Mouse (Mus musculus) erythroblast, embryonic 14.5 days (primary cell): Measurements from ENCODE around the gene Exosc5. TPM values are rescaled to one million over a fixed set of nuclear protein-coding genes. Genes with fewer than 3 reads are reported as not detected.

Experiments used
- H3K27me3 ChIP-seq: 2 replicates; pipeline ENCODE4 v1.6.1; 2012; ENCODE audit warnings: inconsistent platforms; ENCODE audit not compliant: control insufficient read depth
- H3K36me3 ChIP-seq: 2 replicates; pipeline ENCODE4 v1.6.1; 2012; ENCODE audit warnings: mild to moderate bottlenecking, inconsistent platforms; ENCODE audit not compliant: control insufficient read depth
- H3K4me1 ChIP-seq: 2 replicates; pipeline ENCODE4 v1.6.1; 2012; ENCODE audit warnings: inconsistent platforms; ENCODE audit not compliant: control insufficient read depth
- H3K4me3 ChIP-seq: replicated peaks from 2 replicates; pipeline ENCODE3; 2012; ENCODE audit warnings: moderate library complexity, mild to moderate bottlenecking, inconsistent platforms
- H3K9me3 ChIP-seq: 2 replicates; pipeline ENCODE4 v1.6.1; 2012; ENCODE audit warnings: low read length, inconsistent platforms, mixed read lengths; ENCODE audit not compliant: control insufficient read depth
- GATA1 ChIP-seq: IDR thresholded peaks from 2 replicates; pipeline ENCODE4 v1.6.1; 2012; ENCODE audit warnings: low read length, inconsistent platforms, mixed read lengths
- TAL1 ChIP-seq: IDR thresholded peaks from 3 replicates; pipeline ENCODE4 v1.6.1; 2012; ENCODE audit warnings: low read length, inconsistent platforms, mixed read lengths
- polyA plus RNA-seq: library from polyadenylated mRNA; stranded (reverse); fragments of >175 nt; gene quantifications from 2 replicates; pipeline ENCODE4 v1.2.3, GENCODE M21; 2012

The Exosc5 gene
- polyA plus RNA-seq, 1 experiment: 11.8 TPM

DNA sequence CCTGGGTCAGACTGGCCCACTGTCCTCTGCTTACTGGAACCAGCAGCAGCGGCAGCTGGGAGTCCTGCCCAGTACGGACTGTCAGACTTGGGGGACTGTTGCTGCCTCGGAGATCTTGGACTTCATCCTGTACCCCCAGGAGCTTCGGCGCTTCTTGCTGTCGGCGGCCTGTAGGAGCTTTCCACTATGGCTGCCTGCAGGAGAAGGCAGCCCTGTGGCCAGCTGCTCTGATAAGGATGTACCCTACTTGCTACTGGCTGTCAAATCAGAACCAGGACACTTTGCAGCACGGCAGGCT, 30.7 kb upstream of the Exosc5 start:
- H3K4me3 ChIP-seq: peak overlapping the region; percentile 63
- H3K4me1 ChIP-seq: peaks cover 38% of the 10 kb centered on the region
- no peaks in the 10 kb centered on the region for H3K9me3 ChIP-seq
- H3K27me3 ChIP-seq: no peaks in the 10 kb centered on the region
- H3K36me3 ChIP-seq: peaks cover 41% of the 10 kb centered on the region
- TF ChIP-seq GATA1: no peak
- no peak for TF ChIP-seq TAL1

GRCm38 (mm10) chr7:25632679-25633078, 26.3 kb upstream of the Exosc5 start:
- H3K36me3 ChIP-seq: peaks cover 30% of the 10 kb centered on the region
- no peak overlapping the region for H3K4me3 ChIP-seq
- peaks cover 16% of the 10 kb centered on the region for H3K4me1 ChIP-seq
- H3K9me3 ChIP-seq: no peaks in the 10 kb centered on the region
- no peaks in the 10 kb centered on the region for H3K27me3 ChIP-seq
- TF ChIP-seq GATA1 (no peak), TAL1 (no peak)

- TF ChIP-seq TAL1 (no peak), GATA1 (no peak)
- no peaks in the 10 kb centered on the region for H3K9me3 ChIP-seq
- H3K4me3 ChIP-seq: no peak overlapping the region
- H3K27me3 ChIP-seq: no peaks in the 10 kb centered on the region
- peaks cover 2% of the 10 kb centered on the region; the same call in 1 of the 2 replicates for H3K4me1 ChIP-seq
- peaks cover 24% of the 10 kb centered on the region for H3K36me3 ChIP-seq
These were observed 22.6 kb upstream of the Exosc5 start for GRCm38 (mm10) chr7:25636373-25636772.

GRCm38 (mm10) chr7:25637099-25637498, 21.9 kb upstream of the Exosc5 start:
- Histone ChIP-seq H3K4me3 (no peak overlapping the region), H3K27me3 (no peaks in the 10 kb centered on the region), H3K9me3 (no peaks in the 10 kb centered on the region), H3K36me3 (peaks cover 21% of the 10 kb centered on the region), H3K4me1 (peaks cover 2% of the 10 kb centered on the region; the same call in 1 of the 2 replicates)
- TF ChIP-seq GATA1: no peak
- no peak for TF ChIP-seq TAL1

GRCm38 (mm10) chr7:25639754-25640153, 19.2 kb upstream of the Exosc5 start:
- Histone ChIP-seq H3K9me3 (peaks cover 9% of the 10 kb centered on the region), H3K4me3 (no peak overlapping the region), H3K27me3 (no peaks in the 10 kb centered on the region; the same call in 1 of the 2 replicates), H3K4me1 (peaks cover 4% of the 10 kb centered on the region), H3K36me3 (peaks cover 14% of the 10 kb centered on the region)
- TF ChIP-seq GATA1 (no peak), TAL1 (no peak)

- peaks cover 7% of the 10 kb centered on the region for H3K36me3 ChIP-seq
- H3K4me1 ChIP-seq: peaks cover 4% of the 10 kb centered on the region
- no peaks in the 10 kb centered on the region; the same call in 1 of the 2 replicates for H3K27me3 ChIP-seq
- no peak for TF ChIP-seq TAL1
- H3K4me3 ChIP-seq: no peak overlapping the region
- H3K9me3 ChIP-seq: peaks cover 9% of the 10 kb centered on the region
These were observed 14.8 kb upstream of the Exosc5 start for GRCm38 (mm10) chr7:25644136-25644535.

- TF ChIP-seq TAL1 (no peak), GATA1 (no peak)
- Histone ChIP-seq H3K27me3 (no peaks in the 10 kb centered on the region; the same call in 1 of the 2 replicates), H3K4me3 (no peak overlapping the region), H3K4me1 (peaks cover 6% of the 10 kb centered on the region), H3K36me3 (peaks cover 5% of the 10 kb centered on the region), H3K9me3 (peaks cover 9% of the 10 kb centered on the region)
These were observed 14.3 kb upstream of the Exosc5 start for GRCm38 (mm10) chr7:25644631-25645030.

GRCm38 (mm10) chr7:25645074-25645473, 13.9 kb upstream of the Exosc5 start:
- H3K4me1 ChIP-seq: peaks cover 10% of the 10 kb centered on the region
- no peak for TF ChIP-seq GATA1
- no peak for TF ChIP-seq TAL1
- peaks cover 5% of the 10 kb centered on the region for H3K36me3 ChIP-seq
- H3K9me3 ChIP-seq: peaks cover 9% of the 10 kb centered on the region
- no peaks in the 10 kb centered on the region; the same call in 1 of the 2 replicates for H3K27me3 ChIP-seq
- no peak overlapping the region for H3K4me3 ChIP-seq

- Histone ChIP-seq H3K4me1 (peaks cover 9% of the 10 kb centered on the region), H3K9me3 (peaks cover 6% of the 10 kb centered on the region), H3K4me3 (no peak overlapping the region), H3K27me3 (no peaks in the 10 kb centered on the region; the same call in 1 of the 2 replicates), H3K36me3 (peaks cover 2% of the 10 kb centered on the region; the same call in 1 of the 2 replicates)
- TF ChIP-seq GATA1 (no peak), TAL1 (no peak)
These were observed 11.3 kb upstream of the Exosc5 start for GRCm38 (mm10) chr7:25647574-25648123.

DNA sequence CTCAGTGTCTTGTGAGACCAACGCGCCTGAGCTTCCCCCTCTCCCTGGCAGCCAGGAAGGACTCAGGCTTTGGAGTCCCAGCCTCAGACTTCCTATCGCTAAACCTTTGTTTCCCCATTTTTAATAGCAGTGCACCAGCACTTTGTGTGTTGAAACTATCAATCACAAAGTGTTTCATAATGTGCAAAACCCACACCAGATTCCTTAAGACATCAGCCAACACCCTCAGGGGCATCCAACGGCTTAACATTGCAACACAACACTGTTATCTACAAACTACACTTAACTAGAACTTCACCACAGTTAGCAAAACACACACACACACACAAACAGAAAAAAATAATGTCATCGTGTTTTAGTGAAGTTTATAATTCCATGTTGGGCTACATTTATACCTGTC, 9.1 kb upstream of the Exosc5 start:
- Histone ChIP-seq H3K4me3 (no peak overlapping the region), H3K27me3 (no peaks in the 10 kb centered on the region)

More for the DNA sequence above, 9.1 kb upstream of the Exosc5 start:
- Histone ChIP-seq H3K36me3 (no peaks in the 10 kb centered on the region), H3K4me1 (peaks cover 7% of the 10 kb centered on the region; the same call in 1 of the 2 replicates), H3K9me3 (no peaks in the 10 kb centered on the region)
- TF ChIP-seq GATA1: no peak
- no peak for TF ChIP-seq TAL1
